Mouse (Mus musculus) cortical plate, adult 2 months (tissue): ENCODE measurements around the gene Rcn1.

Experiments used
- CTCF ChIP-seq: fragments of 200-500 bp; IDR thresholded peaks from 2 replicates; pipeline ENCODE4 v1.5.1; 2011; ENCODE audit warnings: mild to moderate bottlenecking, control low read depth, low read length; ENCODE audit not compliant: insufficient read depth; ENCODE audit errors: extremely low read depth
- POLR2A ChIP-seq: fragments of 200-500 bp; IDR thresholded peaks from 2 replicates; pipeline ENCODE4 v1.6.1; 2011; ENCODE audit warnings: mild to moderate bottlenecking, low read length, control low read depth; ENCODE audit not compliant: insufficient read depth; ENCODE audit errors: extremely low read depth

GRCm38 (mm10) chr2:105429899-105430298 lies 30.8 kb upstream of the Rcn1 start:
- TF ChIP-seq POLR2A (no peak), CTCF (no peak)
